Mouse (Mus musculus) activated CD4-positive, CD25-positive, alpha-beta regulatory T cell, adult 9 weeks (primary cell): Measurements from ENCODE around the gene Iqch. TPM values are rescaled to one million over a fixed set of nuclear protein-coding genes. Genes with fewer than 3 reads are reported as not detected.

Experiments used
- polyA plus RNA-seq: library from polyadenylated mRNA; unstranded; fragments of 100-300 nt; shearing (Covaris generic); gene quantifications from one replicate; pipeline ENCODE4 v1.2.1, GENCODE M21; 2017

Iqch gene
- 0.07 TPM for polyA plus RNA-seq

GRCm38 (mm10) chr9:63602043-63602939, at the start of gene Iqch, which contains the start of gene Aagab:
Gene Iqch (minus strand): TSS chr9:63602493.
Gene Aagab (plus strand): TSS chr9:63602660.

DNA sequence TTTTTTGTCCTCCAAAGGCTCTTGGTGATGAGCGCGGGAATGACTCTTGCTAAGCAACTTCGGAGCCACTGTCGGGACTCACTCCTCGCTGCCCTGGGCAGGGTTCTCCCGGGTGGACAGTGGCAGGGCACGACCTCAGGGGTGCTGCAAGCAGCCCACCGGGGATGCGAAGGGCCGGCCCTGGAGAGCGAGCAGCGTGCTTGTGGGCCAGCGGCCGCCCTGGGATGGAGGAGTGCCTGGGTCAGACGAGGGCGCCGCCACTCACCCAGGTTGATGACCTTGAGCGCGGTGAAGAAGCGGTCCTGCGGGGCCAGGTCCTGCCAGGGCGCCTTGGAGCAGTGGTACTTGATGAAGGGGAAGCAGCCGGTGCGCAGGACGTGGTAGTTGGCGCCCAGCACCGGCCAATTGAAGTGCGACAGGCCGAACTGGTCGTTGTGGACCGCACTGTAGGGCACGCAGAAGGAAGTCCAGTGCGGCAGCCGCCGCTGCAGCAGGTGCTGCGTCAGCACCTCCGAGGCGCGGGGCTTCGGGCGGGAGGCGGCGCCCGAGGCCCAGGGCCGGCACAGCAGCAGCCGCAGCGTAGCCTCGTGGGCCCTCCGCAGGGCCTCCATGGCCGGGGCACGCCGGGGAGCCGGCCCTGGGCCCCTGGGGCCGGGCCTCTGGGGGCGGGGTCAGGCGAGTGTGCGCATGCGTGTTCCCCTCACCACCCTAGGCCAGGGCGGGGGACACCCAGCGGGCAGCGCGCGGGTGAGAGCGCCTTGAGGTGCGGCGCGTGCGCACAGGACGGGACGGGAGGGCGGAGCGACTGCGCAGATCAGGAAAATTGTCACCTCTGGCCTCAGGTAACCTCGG, 203.5 kb downstream of the Iqch start, which contains the start of gene 2300009A05Rik:
Gene 2300009A05Rik, minus strand, starts transcription at position 636 of the 852 bp plus-strand sequence.

GRCm38 (mm10) chr9:63377270-63378142, 224.8 kb downstream of the Iqch start, which contains the start of gene Map2k5:
Gene Map2k5 (minus strand): TSS chr9:63377902.

Other genes with a start within 250 kb of the Iqch start
- 15.7 TPM for gene Map2k5, start 224.6 kb downstream of the Iqch start, polyA plus RNA-seq
- gene 2300009A05Rik, start 203.2 kb downstream of the Iqch start, polyA plus RNA-seq: 12.3 TPM
- 56.9 TPM for gene Aagab, start 167 bp upstream of the Iqch start, polyA plus RNA-seq
- gene Smad3, start 155.5 kb upstream of the Iqch start, polyA plus RNA-seq: 12.6 TPM